Comparison of ENCODE assay signal across 15 mouse cellular contexts in the genomic region with DNA sequence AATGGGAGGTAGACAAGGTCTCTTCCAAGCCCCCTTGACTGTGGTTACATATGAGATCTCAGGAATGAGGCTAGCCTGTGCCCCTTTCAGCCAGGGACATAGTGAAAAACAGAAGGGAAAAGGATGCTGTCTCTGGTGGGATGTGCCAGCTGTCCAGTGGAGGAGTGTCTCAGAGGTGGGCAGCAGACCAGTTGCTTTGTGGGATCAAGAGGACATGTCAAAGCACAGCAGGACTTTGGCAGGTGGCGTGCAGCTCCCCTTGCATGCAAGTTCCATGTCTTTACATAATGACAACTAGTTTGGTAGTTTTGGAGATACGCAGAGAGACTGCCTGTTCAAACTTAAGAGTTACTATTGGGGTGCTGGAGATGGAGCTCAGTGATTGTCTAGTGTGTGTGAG.
"Had no signal": no experiment of that assay in that cellular context is flagged by ENCODE, and none has a peak within 500 bp of the region (broad histone marks: within the 10 kb centered on the region; RNA-seq: fewer than 3 reads in every experiment).

No protein-coding gene starts in this region.

- H3K27me3 ChIP-seq: neural tube, embryonic 13.5 days; neural tube, embryonic 15.5 days; stomach, embryonic 15.5 days had no signal

- DNase-seq: retina, postnatal 1 day; right cerebral cortex, adult 18-20 months; right cerebral cortex, postnatal 14 days; right cerebral cortex, postnatal 25 days; right cerebral cortex, postnatal 4 days; spleen, adult 18-20 months; thymus, adult 18-20 months; thymus, adult 2 months; thymus, postnatal 14 days; thymus, postnatal 25 days; thymus, postnatal 36 days; thymus, postnatal 4 days had no signal

- H3K4me2 ChIP-seq: neural tube, embryonic 13.5 days; neural tube, embryonic 15.5 days; stomach, embryonic 15.5 days had no signal

- H3K4me3 ChIP-seq: neural tube, embryonic 13.5 days; neural tube, embryonic 15.5 days; stomach, embryonic 15.5 days had no signal
